Mouse (Mus musculus) limb, embryonic 14.5 days (tissue): Measurements from ENCODE around the gene Sorcs2. TPM values are rescaled to one million over a fixed set of nuclear protein-coding genes. Genes with fewer than 3 reads are reported as not detected.

Experiments
- ATAC-seq: fragments of 200-750 bp; cut with Nextera tagmentation; 2 replicates; pipeline ENCODE4 v1.8.0; 2017; ENCODE audit warnings: low read depth, moderate number of reproducible peaks, moderate TSS enrichment; ENCODE audit not compliant: low FRiP score
- DNase-seq: peaks from one replicate; pipeline ENCODE4 v3.0.0-alpha.2; 2015; ENCODE audit warnings: low spot score
- H3K27ac ChIP-seq: fragments of 300-500 bp; sonication (generic); replicated peaks from 2 replicates; pipeline ENCODE4 v1.5.1; 2014; ENCODE audit warnings: low read depth, mild to moderate bottlenecking, low read length, moderate library complexity, mixed read lengths
- H3K27me3 ChIP-seq: fragments of 300-500 bp; sonication (generic); 2 replicates; pipeline ENCODE4 v1.6.1; 2014; ENCODE audit warnings: low read length, mixed read lengths; ENCODE audit not compliant: control insufficient read depth, insufficient read depth
- H3K36me3 ChIP-seq: fragments of 300-500 bp; sonication (generic); 2 replicates; pipeline ENCODE4 v1.6.1; 2014; ENCODE audit warnings: mild to moderate bottlenecking, low read length, moderate library complexity, mixed read lengths; ENCODE audit not compliant: control insufficient read depth, insufficient read depth
- H3K4me1 ChIP-seq: fragments of 300-500 bp; sonication (generic); 2 replicates; pipeline ENCODE4 v1.6.1; 2014; ENCODE audit warnings: antibody characterized with exemption, low read length, mixed read lengths; ENCODE audit not compliant: control insufficient read depth, insufficient read depth
- H3K4me2 ChIP-seq: fragments of 300-500 bp; sonication (generic); replicated peaks from 2 replicates; pipeline ENCODE4 v1.6.1; 2014; ENCODE audit warnings: low read depth, mild to moderate bottlenecking, low read length, moderate library complexity; ENCODE audit not compliant: severe bottlenecking
- H3K4me3 ChIP-seq: fragments of 300-500 bp; sonication (generic); replicated peaks from 2 replicates; pipeline ENCODE4 v1.5.1; 2014; ENCODE audit warnings: low read length
- H3K9ac ChIP-seq: fragments of 300-500 bp; sonication (generic); 2 replicates; pipeline ENCODE4 v1.6.1; 2014; ENCODE audit warnings: mild to moderate bottlenecking, low read depth, low read length, moderate library complexity; ENCODE audit not compliant: severe bottlenecking
- H3K9me3 ChIP-seq: fragments of 300-500 bp; sonication (generic); 2 replicates; pipeline ENCODE4 v1.6.1; 2016; ENCODE audit warnings: low read length; ENCODE audit not compliant: control insufficient read depth
- POLR2A ChIP-seq: fragments of 200-500 bp; IDR thresholded peaks from 2 replicates; pipeline ENCODE4 v1.8.0; 2012; ENCODE audit warnings: inconsistent platforms, mild to moderate bottlenecking, moderate library complexity, borderline replicate concordance; ENCODE audit not compliant: insufficient read depth, insufficient read length; ENCODE audit errors: extremely low read depth
- whole genome bisulfite sequencing: fragments of 180-500 bp; shearing (Covaris S2); extraction: QIAGEN DNeasy Blood & Tissue Kit; methylation state at CpG from one replicate; pipeline ENCODE4 v1.1.7; 2014; 5-methylcytosine and 5-hydroxymethylcytosine counted together
- polyA plus RNA-seq, 2 experiments: library from polyadenylated mRNA; depleted of rRNA in 1 of 2; stranded (reverse) in 1 of 2; unstranded in 1 of 2; fragments of >200 nt; fragmentation: Nextera tagmentation in 1 of 2; extraction: Ambion mirVana in 1 of 2; gene quantifications; 2 replicates each; pipeline versions ENCODE4 v1.2.1 to v1.2.3; 2012 to 2014

Sorcs2 gene
- polyA plus RNA-seq, 2 experiments: 25.4 to 34.4 TPM

DNA sequence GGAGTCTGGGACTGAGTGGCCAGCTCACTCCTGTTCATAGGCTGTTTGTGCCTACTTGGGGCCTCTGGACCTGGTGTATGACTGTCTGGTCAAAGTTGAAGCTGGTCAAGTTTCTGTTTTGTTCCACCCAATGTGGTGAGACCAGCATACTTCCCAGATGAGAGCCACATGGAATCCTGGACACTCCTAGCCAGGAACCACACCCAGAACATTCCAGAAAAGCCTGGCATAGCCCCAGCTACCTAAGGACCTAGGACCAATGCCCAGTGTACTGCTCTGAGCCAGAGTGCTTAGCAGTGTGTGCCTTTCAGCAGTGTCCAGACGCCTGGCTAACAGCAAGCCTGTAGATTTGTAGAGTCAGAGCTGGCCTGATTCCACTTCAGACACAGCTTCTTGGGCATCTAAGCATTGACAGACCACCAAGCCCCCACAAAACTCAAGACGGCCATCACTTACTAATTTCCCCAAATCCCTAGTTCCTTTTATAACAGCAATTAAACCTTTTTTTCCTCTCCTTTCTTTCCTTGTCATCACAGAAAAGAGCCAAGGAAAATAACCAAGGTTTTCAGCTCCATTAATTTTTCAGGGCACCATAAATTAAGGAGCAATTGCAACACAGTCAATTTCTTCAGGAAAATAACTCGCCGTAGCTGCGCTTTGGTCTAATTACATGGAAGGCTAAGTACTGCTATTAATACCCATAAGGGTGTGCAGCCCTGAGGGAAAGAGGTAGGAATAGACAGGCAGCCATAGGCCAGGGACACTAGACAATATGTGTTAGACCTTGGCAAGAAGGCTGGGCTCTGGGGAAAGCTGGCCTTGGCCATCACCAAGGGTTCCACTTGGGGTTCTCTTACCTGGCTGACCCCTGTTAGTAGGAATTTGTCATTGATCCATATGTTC lies 322.5 kb downstream of the Sorcs2 start:
- H3K36me3 ChIP-seq: peaks cover 8% of the 10 kb centered on the region; the same call in 1 of the 2 replicates
- H3K4me2 ChIP-seq: no peak overlapping the region
- WGBS: 40% methylated on average over 5 of the region's 5 CpGs
- peaks cover 4% of the 10 kb centered on the region for H3K4me1 ChIP-seq
- H3K27me3 ChIP-seq: no peaks in the 10 kb centered on the region
- H3K9ac ChIP-seq: no peak overlapping the region
- H3K4me3 ChIP-seq: no peak overlapping the region
- ATAC-seq (peak; percentile 63; the same call in 1 of the 2 replicates), DNase-seq (peak; percentile 63)
- H3K9me3 ChIP-seq: no peaks in the 10 kb centered on the region
- H3K27ac ChIP-seq: no peak overlapping the region
- TF ChIP-seq POLR2A: no peak

DNA sequence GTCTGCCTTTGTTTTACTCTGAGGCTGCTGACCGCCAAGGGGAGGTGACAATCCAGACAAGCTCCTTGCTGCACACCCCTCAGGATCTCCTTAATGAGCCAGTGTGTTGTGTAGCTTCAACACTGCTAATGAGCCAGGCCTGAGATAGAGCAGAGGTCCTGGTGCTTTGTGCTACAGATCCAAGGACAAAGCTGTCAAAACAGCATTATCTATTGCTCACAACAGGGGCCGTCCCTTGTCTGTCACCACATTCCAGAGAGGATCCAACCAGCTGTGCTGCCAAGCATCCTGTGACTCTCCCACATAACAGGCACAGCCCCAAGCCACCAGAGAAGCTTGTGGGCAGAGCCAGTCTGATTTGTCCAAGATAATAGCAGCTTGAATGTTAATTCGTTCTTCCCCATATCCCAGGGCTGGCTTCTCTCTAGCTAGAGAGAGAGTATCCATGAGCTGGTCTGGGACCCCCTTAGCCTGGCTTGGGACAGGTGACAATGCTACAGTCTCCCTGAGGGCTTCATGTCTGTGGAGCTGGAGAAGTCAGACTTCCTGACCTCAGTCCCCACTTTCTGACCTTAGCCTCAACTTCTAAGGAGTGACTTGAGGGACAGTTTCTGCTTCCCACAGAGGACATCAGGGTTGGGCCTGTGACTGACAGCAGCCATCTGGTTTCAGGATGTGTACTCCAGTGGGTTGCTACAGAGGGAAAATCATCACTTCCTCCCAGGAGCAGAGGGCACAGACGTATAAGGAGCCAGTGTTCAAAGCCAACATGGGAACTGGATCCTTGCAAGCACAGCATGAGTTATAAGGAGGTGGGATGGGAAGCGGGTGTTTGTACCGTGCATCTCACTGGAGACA lies 328.2 kb downstream of the Sorcs2 start:
- Histone ChIP-seq H3K4me1 (peaks cover 5% of the 10 kb centered on the region), H3K27ac (no peak overlapping the region), H3K27me3 (no peaks in the 10 kb centered on the region), H3K4me3 (no peak overlapping the region), H3K9ac (no peak overlapping the region), H3K36me3 (peaks cover 7% of the 10 kb centered on the region; the same call in 1 of the 2 replicates), H3K9me3 (no peaks in the 10 kb centered on the region), H3K4me2 (no peak overlapping the region)
- no peak for TF ChIP-seq POLR2A
- peak; percentile 26 for DNase-seq
- 52% methylated on average over 6 of the region's 6 CpGs for WGBS
- peak; percentile 72 for ATAC-seq

DNA sequence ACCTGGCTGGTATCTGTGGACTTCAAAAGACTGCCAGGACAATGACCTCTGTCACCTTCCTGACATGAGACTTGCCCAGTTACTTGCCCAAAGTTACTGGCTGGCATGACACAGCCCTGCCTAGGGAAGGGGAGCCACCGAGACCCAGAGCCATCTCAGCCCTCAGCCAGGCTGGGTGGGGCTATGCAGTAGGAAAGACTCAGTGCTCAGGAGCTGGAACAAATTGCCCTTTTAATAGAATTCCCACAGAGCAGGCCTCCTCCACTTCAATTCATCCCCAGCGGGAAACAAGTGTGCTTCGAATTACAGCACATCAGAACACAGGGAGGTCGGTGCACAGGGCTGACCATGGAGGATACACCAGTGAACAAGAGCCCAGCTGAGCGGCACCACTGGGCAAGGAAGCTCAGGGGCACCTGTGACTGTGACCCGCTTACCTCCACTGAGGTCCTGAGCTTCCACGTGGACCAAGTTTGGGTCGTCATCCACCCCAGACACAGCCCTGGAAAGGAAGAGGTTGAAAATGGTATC lies 330.2 kb downstream of the Sorcs2 start:
- ATAC-seq (no peak), DNase-seq (no peak)
- Histone ChIP-seq H3K9me3 (no peaks in the 10 kb centered on the region), H3K36me3 (peaks cover 13% of the 10 kb centered on the region), H3K4me3 (no peak overlapping the region), H3K9ac (no peak overlapping the region), H3K4me2 (no peak overlapping the region), H3K4me1 (peaks cover 5% of the 10 kb centered on the region), H3K27ac (no peak overlapping the region), H3K27me3 (no peaks in the 10 kb centered on the region)
- WGBS: 40% methylated on average over 8 of the region's 8 CpGs
- TF ChIP-seq POLR2A: no peak

DNA sequence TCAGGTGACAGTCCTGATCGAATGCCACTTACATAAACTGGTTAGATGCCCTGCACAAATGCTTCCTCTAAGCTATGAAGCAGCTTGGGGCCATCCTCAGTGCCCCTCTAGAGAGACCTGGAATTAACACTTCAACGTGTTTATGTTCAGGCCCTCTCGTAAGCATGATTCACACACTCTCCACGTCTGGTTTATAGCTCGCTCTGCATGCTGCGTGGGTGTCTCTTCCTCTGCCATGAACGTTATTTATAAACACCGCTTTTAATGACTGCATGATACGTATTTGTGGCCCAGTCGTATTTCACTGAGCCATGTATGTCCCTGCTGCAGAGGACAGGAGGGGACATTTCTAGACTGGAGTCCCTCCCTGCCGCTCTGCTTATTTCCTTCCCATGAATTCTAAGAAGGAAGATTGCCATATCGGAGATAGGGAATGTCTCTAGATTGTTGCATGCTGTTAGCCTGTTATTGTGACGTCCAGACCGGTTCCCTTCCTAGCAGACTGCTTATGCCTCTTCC lies 340.1 kb downstream of the Sorcs2 start:
- peaks cover 7% of the 10 kb centered on the region for H3K36me3 ChIP-seq
- 59% methylated on average over 14 of the region's 14 CpGs for WGBS
- no peak for ATAC-seq
- peaks cover 4% of the 10 kb centered on the region; the same call in 1 of the 2 replicates for H3K9me3 ChIP-seq
- H3K4me2 ChIP-seq: no peak overlapping the region
- no peaks in the 10 kb centered on the region for H3K4me1 ChIP-seq
- no peak overlapping the region for H3K9ac ChIP-seq
- H3K27ac ChIP-seq: no peak overlapping the region
- H3K27me3 ChIP-seq: no peaks in the 10 kb centered on the region
- no peak for TF ChIP-seq POLR2A
- H3K4me3 ChIP-seq: no peak overlapping the region
- DNase-seq: no peak

DNA sequence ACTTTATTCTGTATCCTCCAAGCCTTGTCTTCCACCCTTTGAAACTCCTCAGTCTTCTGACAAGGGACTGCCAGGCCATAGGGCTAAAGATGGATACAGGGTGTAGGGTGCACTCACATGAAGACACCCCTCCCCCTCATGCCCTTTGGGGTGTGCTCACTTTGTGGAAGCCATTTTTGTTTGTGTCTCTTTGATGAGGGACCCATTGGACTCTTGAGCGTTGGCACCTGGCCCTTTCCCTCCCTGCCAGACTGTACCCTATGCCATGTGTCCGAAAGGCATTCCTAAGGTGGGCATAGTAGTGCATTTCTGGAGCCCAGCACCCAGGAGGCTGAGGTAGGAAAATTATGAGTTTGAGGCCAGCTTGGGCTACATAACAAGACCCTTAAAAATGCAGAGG lies 341.0 kb downstream of the Sorcs2 start:
- no peaks in the 10 kb centered on the region for H3K4me1 ChIP-seq
- no peak overlapping the region for H3K4me3 ChIP-seq
- no peak for TF ChIP-seq POLR2A
- H3K36me3 ChIP-seq: peaks cover 7% of the 10 kb centered on the region
- H3K4me2 ChIP-seq: no peak overlapping the region
- no peaks in the 10 kb centered on the region for H3K27me3 ChIP-seq
- DNase-seq (no peak), ATAC-seq (no peak)
- H3K9ac ChIP-seq: no peak overlapping the region
- peaks cover 4% of the 10 kb centered on the region; the same call in 1 of the 2 replicates for H3K9me3 ChIP-seq
- H3K27ac ChIP-seq: no peak overlapping the region
- 90% methylated on average over 2 of the region's 2 CpGs for WGBS
